Mouse (Mus musculus) heart, adult 18-20 months (tissue): ENCODE data around the gene Hapln3. TPM values are rescaled to one million over a fixed set of nuclear protein-coding genes. Genes with fewer than 3 reads are reported as not detected.
A peak's percentile ranks its signal among the peaks of the same experiment; 100 is the strongest.

Experiments used
- DNase-seq, 2 experiments: peaks; one replicate each; pipeline ENCODE4 v3.0.0; 2021 to 2022; ENCODE audit warnings: mixed read lengths in 1 of 2
- total RNA-seq, 2 experiments: library from RNA; stranded (reverse); gene quantifications; 2 replicates each; pipeline ENCODE4 v1.2.3; 2021

Gene Hapln3
- total RNA-seq, 2 experiments from 2014 or later = 0.27 to 0.36 TPM

GRCm38 (mm10) chr7:79079212-79079611 lies 51.6 kb downstream of the Hapln3 start:
- DNase-seq = no peak

GRCm38 (mm10) chr7:79068231-79068630 lies 62.6 kb downstream of the Hapln3 start:
- peak; percentile 41 to 52 for DNase-seq

- DNase-seq = no peak
Measured at GRCm38 (mm10) chr7:79067466-79067865, 63.4 kb downstream of the Hapln3 start.

Other genes with a start within 250 kb of the Hapln3 start
- 10 to 100 TPM; 35.8 to 37.0 TPM for gene Aen, start 235.2 kb downstream of the Hapln3 start, total RNA-seq
- gene Isg20, start 217.6 kb downstream of the Hapln3 start, total RNA-seq = 1 to 10 TPM; 6.3 to 7.0 TPM
- under 1 TPM; 0.10 to 0.28 TPM for gene Acan, start 77.5 kb downstream of the Hapln3 start, total RNA-seq
- 100 to 1,000 TPM; 120 to 144 TPM for gene Mfge8, start 18.0 kb upstream of the Hapln3 start, total RNA-seq
- gene Abhd2, start 142.2 kb upstream of the Hapln3 start, total RNA-seq = 10 to 100 TPM; 33.0 to 36.3 TPM